Mouse (Mus musculus): ENCODE results near the gene Gm38393.

The Gm38393 gene

GRCm38 (mm10) chr7:60004606-60005330 is at the start of gene Gm38393, which contains the start of gene Snurf:
TSS of gene Gm38393 (minus strand) at chr7:60005064.
TSS of gene Snurf (minus strand) at chr7:60005049.
- peak; percentile 84 for DNase-seq

- peak; percentile 53 for DNase-seq
Measured at GRCm38 (mm10) chr7:60047481-60048201, 42.8 kb upstream of the Gm38393 start.

GRCm38 (mm10) chr7:60013186-60013585 is 8.3 kb upstream of the Gm38393 start:
- DNase-seq: no peak

GRCm38 (mm10) chr7:60007727-60008360 is 3.0 kb upstream of the Gm38393 start:
- DNase-seq: no peak

GRCm38 (mm10) chr7:60006262-60006661 is 1.4 kb upstream of the Gm38393 start:
- no peak for DNase-seq

- peak; percentile 40 for DNase-seq
Measured at GRCm38 (mm10) chr7:60003921-60004605, 801 bp downstream of the Gm38393 start.

GRCm38 (mm10) chr7:60003006-60003865 is 1.6 kb downstream of the Gm38393 start:
- peak; percentile 39 for DNase-seq

- DNase-seq: no peak
Measured at GRCm38 (mm10) chr7:59978646-59979045, 26.2 kb downstream of the Gm38393 start.

Measured in right cerebral cortex, postnatal 14 days (tissue).